Mouse (Mus musculus) CD4-positive naive resting alpha-beta T cell, adult 57 days (primary cell): ENCODE measurements around the gene Prps2. TPM values are rescaled to one million over a fixed set of nuclear protein-coding genes. Genes with fewer than 3 reads are reported as not detected.

Source experiments
- total RNA-seq: library from RNA; stranded (reverse); gene quantifications from one replicate; pipeline ENCODE4 v1.2.4, GENCODE M21; 2023

The Prps2 gene
- total RNA-seq: 55.5 TPM

GRCm38 (mm10) chrX:167382047-167382853 lies at the start of gene Prps2:
Gene Prps2, minus strand, starts transcription at chrX:167382749.

GRCm38 (mm10) chrX:167330399-167330798 lies 52.1 kb downstream of the Prps2 start, which contains the start of gene Tlr7:
Gene Tlr7, minus strand, starts transcription at chrX:167330558.

Other genes starting within 250 kb of the Prps2 start
- gene Tmsb4x, start 173.4 kb downstream of the Prps2 start, total RNA-seq: 3,813 TPM
- gene Tlr8, start 118.4 kb downstream of the Prps2 start, total RNA-seq: 2.5 TPM
- gene Tlr7, start 52.2 kb downstream of the Prps2 start, total RNA-seq: 4.2 TPM